Mouse (Mus musculus) midbrain, embryonic 10.5 days (tissue): ENCODE measurements around the gene Ubqln3. TPM values are rescaled to one million over a fixed set of nuclear protein-coding genes. Genes with fewer than 3 reads are reported as not detected.

Experiments
- DNase-seq: peaks from one replicate; pipeline ENCODE4 v3.0.0-alpha.2; 2017; ENCODE audit warnings: low spot score
- H3K27ac ChIP-seq: fragments of 300-500 bp; sonication (generic); replicated peaks from 2 replicates; pipeline ENCODE4 v1.5.1; 2016; ENCODE audit warnings: mild to moderate bottlenecking
- H3K27me3 ChIP-seq: fragments of 300-500 bp; sonication (generic); 2 replicates; pipeline ENCODE4 v1.6.1; 2016; ENCODE audit warnings: low read depth, mild to moderate bottlenecking; ENCODE audit not compliant: poor library complexity, severe bottlenecking
- H3K36me3 ChIP-seq: fragments of 300-500 bp; sonication (generic); 2 replicates; pipeline ENCODE4 v1.6.1; 2016; ENCODE audit warnings: mild to moderate bottlenecking, moderate library complexity
- H3K4me1 ChIP-seq: fragments of 300-500 bp; sonication (generic); 2 replicates; pipeline ENCODE4 v1.6.1; 2016
- H3K4me3 ChIP-seq: fragments of 300-500 bp; sonication (generic); 2 replicates; pipeline ENCODE4 v1.5.1; 2016; ENCODE audit warnings: mild to moderate bottlenecking, moderate library complexity
- H3K9me3 ChIP-seq: fragments of 300-500 bp; sonication (generic); replicated peaks from 2 replicates; pipeline ENCODE4 v1.6.1; 2016; ENCODE audit warnings: mild to moderate bottlenecking
- WGBS: fragments of 180-500 bp; shearing (Covaris S2); methylation state at CpG from one replicate; pipeline ENCODE4 v1.1.7; 2016; 5-methylcytosine and 5-hydroxymethylcytosine counted together
- polyA plus RNA-seq: library from polyadenylated mRNA; unstranded; fragments of >200 nt; fragmentation: Nextera tagmentation; extraction: Ambion mirVana; gene quantifications from 2 replicates; pipeline ENCODE4 v1.2.1, GENCODE M21; 2016

Ubqln3 gene
- polyA plus RNA-seq, result not detected in 2 replicates

GRCm38 (mm10) chr7:104143179-104143578, at the start of gene Ubqln3:
Gene Ubqln3, minus strand, starts transcription at chr7:104143279.
- H3K27me3 ChIP-seq, result no peaks in the 10 kb centered on the region
- no peaks in the 10 kb centered on the region for H3K36me3 ChIP-seq
- no peaks in the 10 kb centered on the region for H3K4me1 ChIP-seq
- 78% methylated on average over 3 of the region's 3 CpGs for WGBS
- no peak for DNase-seq
- H3K4me3 ChIP-seq, result no peak within 1 kb of the TSS
- H3K27ac ChIP-seq, result no peak within 1 kb of the TSS
- H3K9me3 ChIP-seq, result no peaks in the 10 kb centered on the region

GRCm38 (mm10) chr7:104191275-104191674, 48.2 kb upstream of the Ubqln3 start:
- H3K4me1 ChIP-seq, result no peaks in the 10 kb centered on the region
- H3K9me3 ChIP-seq, result no peaks in the 10 kb centered on the region
- no peak overlapping the region for H3K4me3 ChIP-seq
- DNase-seq, result no peak
- no peaks in the 10 kb centered on the region for H3K27me3 ChIP-seq
- WGBS, result 58% methylated on average over 9 of the region's 9 CpGs
- H3K36me3 ChIP-seq, result no peaks in the 10 kb centered on the region
- no peak overlapping the region for H3K27ac ChIP-seq

GRCm38 (mm10) chr7:104183292-104183691, 40.2 kb upstream of the Ubqln3 start, which contains the start of gene Olfr648:
Gene Olfr648, minus strand, starts transcription at chr7:104183392.
- Histone ChIP-seq H3K9me3 (no peaks in the 10 kb centered on the region), H3K4me3 (no peak within 1 kb of the TSS), H3K4me1 (no peaks in the 10 kb centered on the region), H3K27me3 (no peaks in the 10 kb centered on the region), H3K27ac (no peak within 1 kb of the TSS), H3K36me3 (no peaks in the 10 kb centered on the region)
- 92% methylated on average over 2 of the region's 2 CpGs for WGBS
- DNase-seq, result no peak

GRCm38 (mm10) chr7:104179074-104179473, 36.0 kb upstream of the Ubqln3 start:
- Histone ChIP-seq H3K36me3 (no peaks in the 10 kb centered on the region), H3K4me3 (no peak overlapping the region), H3K4me1 (no peaks in the 10 kb centered on the region), H3K9me3 (no peaks in the 10 kb centered on the region), H3K27me3 (no peaks in the 10 kb centered on the region), H3K27ac (no peak overlapping the region)
- WGBS, result 90% methylated on average over 1 of the region's 1 CpGs
- no peak for DNase-seq

- no peak overlapping the region for H3K27ac ChIP-seq
- WGBS, result 72% methylated on average over 5 of the region's 5 CpGs
- H3K27me3 ChIP-seq, result no peaks in the 10 kb centered on the region
- no peaks in the 10 kb centered on the region for H3K9me3 ChIP-seq
- no peaks in the 10 kb centered on the region for H3K4me1 ChIP-seq
- DNase-seq, result no peak
- no peaks in the 10 kb centered on the region for H3K36me3 ChIP-seq
- no peak overlapping the region for H3K4me3 ChIP-seq
These were observed 35.5 kb upstream of the Ubqln3 start for GRCm38 (mm10) chr7:104178422-104179054.

- no peak overlapping the region for H3K4me3 ChIP-seq
- DNase-seq, result no peak
- H3K4me1 ChIP-seq, result no peaks in the 10 kb centered on the region
- WGBS, result 36% methylated on average over 1 of the region's 1 CpGs
- no peak overlapping the region for H3K27ac ChIP-seq
- H3K27me3 ChIP-seq, result no peaks in the 10 kb centered on the region
- H3K9me3 ChIP-seq, result no peaks in the 10 kb centered on the region
- H3K36me3 ChIP-seq, result no peaks in the 10 kb centered on the region
These were observed 32.0 kb upstream of the Ubqln3 start for GRCm38 (mm10) chr7:104175085-104175484.

- DNase-seq, result no peak
- Histone ChIP-seq H3K36me3 (no peaks in the 10 kb centered on the region), H3K9me3 (no peaks in the 10 kb centered on the region), H3K4me3 (no peak overlapping the region), H3K4me1 (no peaks in the 10 kb centered on the region), H3K27ac (no peak overlapping the region), H3K27me3 (no peaks in the 10 kb centered on the region)
- 88% methylated on average over 6 of the region's 6 CpGs for WGBS
These were observed 26.6 kb upstream of the Ubqln3 start for GRCm38 (mm10) chr7:104169634-104170204.

- no peak for DNase-seq
- Histone ChIP-seq H3K9me3 (no peaks in the 10 kb centered on the region), H3K4me3 (no peak overlapping the region), H3K4me1 (no peaks in the 10 kb centered on the region), H3K27me3 (no peaks in the 10 kb centered on the region), H3K36me3 (no peaks in the 10 kb centered on the region), H3K27ac (no peak overlapping the region)
- WGBS, result 81% methylated on average over 6 of the region's 6 CpGs
These were observed 24.0 kb upstream of the Ubqln3 start for GRCm38 (mm10) chr7:104167105-104167504.

GRCm38 (mm10) chr7:104150456-104150855, 7.4 kb upstream of the Ubqln3 start, which contains the start of gene Ubqlnl:
Gene Ubqlnl, minus strand, starts transcription at chr7:104150556.
- WGBS, result 88% methylated on average over 2 of the region's 2 CpGs
- DNase-seq, result no peak
- Histone ChIP-seq H3K4me3 (no peak within 1 kb of the TSS), H3K4me1 (no peaks in the 10 kb centered on the region), H3K27ac (no peak within 1 kb of the TSS), H3K27me3 (no peaks in the 10 kb centered on the region), H3K9me3 (no peaks in the 10 kb centered on the region), H3K36me3 (no peaks in the 10 kb centered on the region)

GRCm38 (mm10) chr7:104137305-104137704, 5.8 kb downstream of the Ubqln3 start, which contains the start of gene Olfr643:
Gene Olfr643, minus strand, starts transcription at chr7:104137405.
- no peak within 1 kb of the TSS for H3K4me3 ChIP-seq
- H3K4me1 ChIP-seq, result no peaks in the 10 kb centered on the region
- 86% methylated on average over 5 of the region's 5 CpGs for WGBS
- H3K27ac ChIP-seq, result no peak within 1 kb of the TSS
- no peaks in the 10 kb centered on the region for H3K27me3 ChIP-seq
- no peaks in the 10 kb centered on the region for H3K9me3 ChIP-seq
- H3K36me3 ChIP-seq, result no peaks in the 10 kb centered on the region
- DNase-seq, result no peak

- H3K4me1 ChIP-seq, result no peaks in the 10 kb centered on the region
- H3K9me3 ChIP-seq, result no peaks in the 10 kb centered on the region
- WGBS, result 93% methylated on average over 5 of the region's 5 CpGs
- H3K36me3 ChIP-seq, result no peaks in the 10 kb centered on the region
- H3K27me3 ChIP-seq, result no peaks in the 10 kb centered on the region
- no peak for DNase-seq
- H3K4me3 ChIP-seq, result no peak within 1 kb of the TSS
- H3K27ac ChIP-seq, result no peak within 1 kb of the TSS
These were observed 13.4 kb downstream of the Ubqln3 start, which contains the start of gene Ubqln5 for GRCm38 (mm10) chr7:104129726-104130125. Gene Ubqln5, minus strand, starts transcription at chr7:104129826.

- H3K27me3 ChIP-seq, result no peaks in the 10 kb centered on the region
- no peaks in the 10 kb centered on the region for H3K9me3 ChIP-seq
- DNase-seq, result no peak
- H3K36me3 ChIP-seq, result no peaks in the 10 kb centered on the region
- H3K4me1 ChIP-seq, result no peaks in the 10 kb centered on the region
- H3K4me3 ChIP-seq, result no peak within 1 kb of the TSS
- H3K27ac ChIP-seq, result no peak within 1 kb of the TSS
These were observed 38.4 kb downstream of the Ubqln3 start, which contains the start of gene Olfr646 for GRCm38 (mm10) chr7:104104757-104104972. Gene Olfr646, plus strand, starts transcription at chr7:104104873.

GRCm38 (mm10) chr7:104103913-104104756, 38.9 kb downstream of the Ubqln3 start:
- WGBS, result 78% methylated on average over 4 of the region's 4 CpGs
- Histone ChIP-seq H3K36me3 (no peaks in the 10 kb centered on the region), H3K4me1 (no peaks in the 10 kb centered on the region), H3K27ac (no peak overlapping the region), H3K4me3 (no peak overlapping the region), H3K27me3 (no peaks in the 10 kb centered on the region), H3K9me3 (no peaks in the 10 kb centered on the region)
- no peak for DNase-seq
